Mouse (Mus musculus): ENCODE measurements at regions not wholly inside any gene's neighbourhood (a gene's known extent, or its start where the extent isn't known, plus 50 kb on each side); places are given as distances from the start of the nearest gene placed in this dataset.

DNA sequence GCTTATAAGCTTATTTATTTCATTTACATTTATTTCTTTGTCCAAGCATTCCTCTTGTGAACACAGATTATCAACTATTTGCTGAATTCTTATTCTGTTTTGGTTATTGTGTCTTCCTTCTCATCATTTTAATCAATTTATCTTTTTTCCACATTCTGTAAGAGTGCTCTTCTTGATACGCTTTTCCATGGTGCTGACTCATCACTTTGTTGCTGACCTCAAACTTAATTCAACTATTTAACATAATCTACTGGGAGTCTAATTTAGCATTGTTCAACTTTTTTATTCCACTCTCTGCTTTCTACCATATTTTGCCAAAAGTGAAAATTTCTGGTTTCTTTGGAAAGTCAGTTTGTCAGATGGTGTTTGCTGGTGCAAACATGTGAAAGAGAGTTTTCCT is 139.7 kb upstream of the Ngly1 start:
- no peak for TF ChIP-seq CTCF (IDR thresholded peaks at IDR 0.05; ENCODE audit: low read depth)
- no peak for TF ChIP-seq EP300 (IDR thresholded peaks at IDR 0.05; ENCODE audit: low read depth)

Data from liver, embryonic 14.5 days (tissue).